Mouse (Mus musculus) embryonic facial prominence, embryonic 10.5 days (tissue): ENCODE measurements around the gene Spata9. TPM values are rescaled to one million over a fixed set of nuclear protein-coding genes. Genes with fewer than 3 reads are reported as not detected.
A peak's percentile ranks its signal among the peaks of the same experiment; 100 is the strongest.
"Not testable (repeated sequence)": the region's sequence is repeated elsewhere in the genome, so short reads cannot be mapped to it uniquely, and the experiment has no call there.

Source experiments
- DNase-seq: peaks from one replicate; pipeline ENCODE4 v3.0.0-alpha.2; 2017; ENCODE audit warnings: low spot score
- H3K27ac ChIP-seq: fragments of 300-500 bp; sonication (generic); replicated peaks from 2 replicates; pipeline ENCODE4 v1.5.1; 2016; ENCODE audit warnings: mild to moderate bottlenecking
- H3K27me3 ChIP-seq: fragments of 300-500 bp; sonication (generic); replicated peaks from 2 replicates; pipeline ENCODE4 v1.6.1; 2016; ENCODE audit warnings: low read depth, mild to moderate bottlenecking; ENCODE audit not compliant: poor library complexity, severe bottlenecking
- H3K36me3 ChIP-seq: fragments of 300-500 bp; sonication (generic); replicated peaks from 2 replicates; pipeline ENCODE4 v1.6.1; 2016; ENCODE audit warnings: mild to moderate bottlenecking, moderate library complexity
- H3K4me1 ChIP-seq: fragments of 300-500 bp; sonication (generic); 2 replicates; pipeline ENCODE4 v1.6.1; 2016
- H3K4me3 ChIP-seq: fragments of 300-500 bp; sonication (generic); 2 replicates; pipeline ENCODE4 v1.5.1; 2016; ENCODE audit warnings: mild to moderate bottlenecking, moderate library complexity
- H3K9me3 ChIP-seq: fragments of 300-500 bp; sonication (generic); 2 replicates; pipeline ENCODE4 v1.6.1; 2016; ENCODE audit warnings: mild to moderate bottlenecking
- WGBS: fragments of 180-500 bp; shearing (Covaris S2); methylation state at CpG from one replicate; pipeline ENCODE4 v1.1.7; 2016; 5-methylcytosine and 5-hydroxymethylcytosine counted together
- polyA plus RNA-seq: library from polyadenylated mRNA; unstranded; fragments of >200 nt; fragmentation: Nextera tagmentation; extraction: Ambion mirVana; gene quantifications from 2 replicates; pipeline ENCODE4 v1.2.1, GENCODE M21; 2016

Gene Spata9
- polyA plus RNA-seq: 0.56 and 0.62 TPM in 2 replicates

DNA sequence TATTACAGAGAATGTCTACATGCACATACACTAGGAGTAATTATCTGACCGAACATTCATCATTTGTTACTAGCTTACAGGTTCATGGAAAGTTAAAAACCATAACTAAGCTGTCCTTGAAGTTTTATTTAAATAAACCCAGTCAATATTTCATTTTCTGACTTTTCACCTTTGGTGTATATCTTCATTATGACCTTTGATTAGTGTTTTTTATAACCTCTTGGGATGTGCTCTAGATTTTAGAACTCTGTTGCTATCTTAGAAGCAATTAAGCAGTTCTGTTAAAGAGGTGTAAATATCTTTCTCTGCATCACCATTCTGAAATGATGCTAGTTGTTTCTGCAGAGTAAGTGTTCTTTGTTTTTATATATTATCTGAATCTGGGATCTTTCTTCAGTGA lies at the start of gene Spata9:
TSS of gene Spata9 (plus strand) at position 301 of the 400 bp plus-strand sequence.
- WGBS: 82% methylated on average over 1 of the region's 1 CpGs
- Histone ChIP-seq H3K4me1 (no peaks in the 10 kb centered on the region), H3K27me3 (no peaks in the 10 kb centered on the region), H3K4me3 (no peak within 1 kb of the TSS), H3K27ac (no peak within 1 kb of the TSS), H3K9me3 (no peaks in the 10 kb centered on the region), H3K36me3 (no peaks in the 10 kb centered on the region)
- DNase-seq: no peak

DNA sequence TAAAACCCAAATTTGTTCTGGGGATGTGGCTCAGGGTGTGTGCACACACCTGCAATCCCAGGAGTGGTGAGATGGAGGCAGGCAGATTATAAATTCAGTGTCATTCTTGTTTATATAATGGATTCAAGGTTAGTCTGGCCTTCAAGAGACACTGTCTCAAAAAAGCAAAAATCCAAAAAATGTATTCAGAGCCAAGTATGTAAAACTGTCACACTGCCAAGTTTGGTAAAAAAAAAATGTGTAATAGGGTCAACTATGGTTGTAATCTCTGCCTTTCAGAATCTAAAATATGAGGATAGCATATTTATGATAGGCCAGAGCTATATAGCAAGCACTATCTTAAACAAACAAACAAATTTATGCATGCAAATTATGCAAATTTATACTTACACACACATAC lies 39.0 kb upstream of the Spata9 start:
- Histone ChIP-seq H3K36me3 (peaks cover 61% of the 10 kb centered on the region), H3K9me3 (no peaks in the 10 kb centered on the region), H3K27me3 (no peaks in the 10 kb centered on the region)

DNA sequence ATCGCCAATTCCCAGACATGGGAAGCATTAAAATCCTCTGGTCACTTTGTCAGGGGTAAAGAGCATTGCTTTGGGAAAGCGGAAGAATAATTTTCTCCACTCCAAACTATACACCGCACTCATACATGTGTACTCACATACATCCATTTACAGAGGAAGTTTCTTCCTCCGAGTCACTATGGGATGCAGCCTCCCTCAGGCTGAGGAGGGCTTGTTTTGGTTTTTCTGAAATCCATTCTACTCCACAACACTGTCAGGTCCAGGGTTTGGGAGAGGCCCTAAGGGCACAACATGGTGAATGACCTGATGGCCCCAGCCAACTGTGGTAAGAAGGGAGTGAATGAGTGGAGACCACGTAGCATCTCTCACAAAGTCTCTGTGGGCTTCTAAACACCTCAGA lies 37.9 kb upstream of the Spata9 start:
- 93% methylated on average over 5 of the region's 5 CpGs for WGBS
- H3K4me3 ChIP-seq, H3K27me3 ChIP-seq, H3K9me3 ChIP-seq, DNase-seq, H3K27ac ChIP-seq, H3K4me1 ChIP-seq: not testable (repeated sequence)
- peaks cover 66% of the 10 kb centered on the region for H3K36me3 ChIP-seq

More for the DNA sequence above, 39.0 kb upstream of the Spata9 start:
- peaks cover 5% of the 10 kb centered on the region; the same call in 1 of the 2 replicates for H3K4me1 ChIP-seq
- no peak for DNase-seq
- H3K4me3 ChIP-seq: no peak overlapping the region
- H3K27ac ChIP-seq: no peak overlapping the region

DNA sequence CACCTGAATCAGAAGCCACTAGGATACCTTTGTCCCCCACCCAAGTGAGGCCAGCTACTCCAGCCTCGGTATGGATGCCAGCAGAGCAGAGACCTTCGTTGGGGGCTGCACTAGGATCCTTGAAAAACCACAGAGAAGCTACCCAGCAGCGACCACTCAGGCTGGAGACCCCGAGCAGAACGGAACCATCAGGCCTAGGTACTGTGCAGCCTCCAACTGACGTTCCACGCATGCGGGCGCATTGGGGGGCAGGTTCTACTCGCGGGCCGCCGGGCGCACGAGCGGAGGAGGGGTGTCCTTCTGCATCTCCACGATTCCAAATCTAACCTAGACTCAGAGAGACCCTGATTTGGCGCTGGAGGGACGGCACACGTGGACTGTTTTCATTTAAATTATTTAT lies 36.9 kb upstream of the Spata9 start:
- peaks cover 66% of the 10 kb centered on the region for H3K36me3 ChIP-seq
- H3K4me3 ChIP-seq: no peak overlapping the region
- H3K4me1 ChIP-seq: peaks cover 5% of the 10 kb centered on the region; the same call in 1 of the 2 replicates
- no peak for DNase-seq
- no peaks in the 10 kb centered on the region for H3K27me3 ChIP-seq
- no peaks in the 10 kb centered on the region for H3K9me3 ChIP-seq
- no peak overlapping the region for H3K27ac ChIP-seq
- WGBS: 94% methylated on average over 20 of the region's 20 CpGs

DNA sequence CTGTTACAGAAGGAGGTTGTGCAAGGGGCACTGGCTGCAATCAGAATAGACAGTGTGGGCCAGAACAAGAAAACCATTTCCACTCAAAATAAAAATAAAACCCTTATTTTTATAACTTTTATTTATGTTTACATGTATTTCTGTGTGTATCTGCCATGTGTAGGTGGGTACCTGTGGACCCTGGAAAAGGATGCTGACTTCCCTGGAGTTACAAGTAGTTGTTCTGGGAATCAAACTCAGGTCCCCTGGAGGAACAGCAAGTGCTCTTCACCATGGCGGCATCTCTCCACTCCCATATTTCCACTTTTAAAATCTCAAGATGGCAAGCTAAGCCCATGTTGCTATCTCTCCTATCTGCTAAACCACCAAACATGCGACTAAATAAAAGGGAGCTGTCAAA lies 36.3 kb upstream of the Spata9 start:
- H3K27ac ChIP-seq: no peak overlapping the region
- H3K27me3 ChIP-seq: no peaks in the 10 kb centered on the region
- H3K36me3 ChIP-seq: peaks cover 66% of the 10 kb centered on the region
- H3K4me1 ChIP-seq: peaks cover 5% of the 10 kb centered on the region; the same call in 1 of the 2 replicates
- 87% methylated on average over 2 of the region's 2 CpGs for WGBS
- no peaks in the 10 kb centered on the region for H3K9me3 ChIP-seq
- H3K4me3 ChIP-seq: no peak overlapping the region
- DNase-seq: no peak

DNA sequence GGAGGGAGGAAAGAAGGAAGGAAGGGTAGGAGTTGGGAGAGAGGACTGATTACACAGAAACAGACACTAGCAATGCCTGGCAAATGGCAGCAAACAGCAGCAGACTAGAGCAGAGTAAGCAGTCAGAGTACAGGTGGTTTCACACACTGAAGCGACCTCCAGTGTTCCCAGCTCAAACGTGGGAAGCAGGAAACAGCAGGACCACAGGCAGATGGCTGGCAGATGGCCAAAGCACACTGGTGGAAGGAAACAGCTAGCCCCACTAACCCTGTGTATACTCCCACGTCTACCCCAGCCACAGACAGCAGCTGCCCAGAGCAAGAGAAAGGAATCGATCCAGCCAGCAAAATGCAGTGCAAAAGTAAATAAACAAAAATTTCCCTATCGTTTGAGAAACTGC lies 35.9 kb upstream of the Spata9 start:
- no peaks in the 10 kb centered on the region for H3K27me3 ChIP-seq
- H3K36me3 ChIP-seq: peaks cover 66% of the 10 kb centered on the region
- no peak overlapping the region for H3K4me3 ChIP-seq
- peaks cover 5% of the 10 kb centered on the region; the same call in 1 of the 2 replicates for H3K4me1 ChIP-seq
- WGBS: 41% methylated on average over 5 of the region's 5 CpGs
- no peaks in the 10 kb centered on the region for H3K9me3 ChIP-seq
- H3K27ac ChIP-seq: no peak overlapping the region
- peak; percentile 54 for DNase-seq

DNA sequence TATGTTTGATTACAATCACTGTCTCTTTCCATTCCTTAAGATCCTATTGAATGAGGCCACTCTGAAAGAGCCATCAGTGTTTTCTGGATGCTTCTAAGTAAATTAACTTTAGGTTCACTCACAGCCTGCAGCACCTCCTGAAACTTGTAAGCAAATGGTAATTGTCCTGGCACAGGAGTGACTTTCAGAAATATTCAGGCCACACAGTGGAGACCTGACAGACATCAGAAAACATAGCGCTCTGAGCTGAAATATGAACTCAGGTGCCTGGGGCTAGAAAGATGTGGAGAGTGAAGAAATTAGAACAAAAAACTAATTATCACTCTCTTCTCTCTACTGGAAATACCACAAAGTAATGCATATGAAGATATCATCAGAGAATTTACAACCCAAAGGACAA lies 33.7 kb upstream of the Spata9 start:
- Histone ChIP-seq H3K27me3 (no peaks in the 10 kb centered on the region), H3K4me3 (no peak overlapping the region), H3K36me3 (peaks cover 61% of the 10 kb centered on the region), H3K9me3 (no peaks in the 10 kb centered on the region), H3K27ac (no peak overlapping the region), H3K4me1 (peaks cover 5% of the 10 kb centered on the region; the same call in 1 of the 2 replicates)
- 84% methylated on average over 1 of the region's 1 CpGs for WGBS
- DNase-seq: no peak

DNA sequence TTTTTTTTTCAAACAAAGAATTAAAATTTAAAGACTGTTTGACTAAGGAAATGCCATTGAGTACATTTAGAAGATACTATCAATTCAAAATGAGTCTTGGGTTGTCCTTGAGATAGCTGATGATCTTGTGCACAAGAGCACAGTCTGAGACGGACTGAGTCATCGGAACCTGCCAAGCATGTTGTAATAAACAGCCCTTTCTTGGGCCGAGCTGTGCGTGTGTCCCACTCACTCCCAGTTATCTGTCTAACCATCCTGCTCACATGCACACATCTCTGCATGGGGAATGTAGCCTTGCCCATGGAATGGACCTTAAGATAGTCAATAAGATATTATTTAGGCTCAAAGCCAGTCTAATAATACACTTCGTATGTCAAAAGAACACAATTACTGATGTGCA lies 28.1 kb upstream of the Spata9 start:
- Histone ChIP-seq H3K4me3 (no peak overlapping the region), H3K4me1 (peaks cover 14% of the 10 kb centered on the region), H3K27ac (no peak overlapping the region), H3K36me3 (peaks cover 42% of the 10 kb centered on the region), H3K9me3 (no peaks in the 10 kb centered on the region), H3K27me3 (no peaks in the 10 kb centered on the region)
- no peak for DNase-seq
- 95% methylated on average over 5 of the region's 5 CpGs for WGBS

DNA sequence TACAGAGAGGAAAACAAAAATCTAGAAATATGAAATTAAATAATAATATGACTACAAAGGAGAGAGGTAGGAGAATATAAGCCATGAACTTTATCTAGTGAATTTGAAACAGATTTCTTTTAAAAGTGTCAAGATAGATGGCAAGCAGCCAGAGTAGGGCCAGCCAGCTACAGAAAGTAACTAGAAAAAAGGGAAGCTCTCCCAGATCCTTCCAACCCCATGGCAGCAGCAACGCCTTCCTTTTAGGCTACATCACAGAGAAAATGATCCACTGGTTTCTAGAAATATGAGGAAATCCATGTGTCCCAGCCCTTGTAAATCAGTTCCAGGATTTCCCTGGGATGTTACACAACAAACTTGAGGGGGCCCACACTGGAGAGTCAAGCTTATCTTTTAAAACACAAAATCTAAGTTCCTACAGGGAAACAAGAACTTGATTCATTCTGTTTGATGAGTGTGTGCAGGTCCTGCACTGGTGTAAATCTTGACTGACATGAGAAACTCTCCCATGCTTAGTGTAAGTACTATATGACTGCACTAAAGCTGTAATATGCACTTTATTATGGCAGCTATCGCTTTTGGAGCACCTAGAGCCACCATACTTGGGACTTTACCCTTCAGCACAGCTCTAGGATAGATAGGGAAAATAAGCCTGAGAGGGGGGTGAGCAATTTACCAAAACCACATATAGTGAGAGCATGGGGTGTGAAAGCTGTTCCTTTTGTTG lies 26.0 kb upstream of the Spata9 start:
- Histone ChIP-seq H3K4me3 (peak overlapping the region; percentile 88), H3K4me1 (peaks cover 19% of the 10 kb centered on the region), H3K9me3 (no peaks in the 10 kb centered on the region), H3K27me3 (no peaks in the 10 kb centered on the region), H3K27ac (no peak overlapping the region), H3K36me3 (peaks cover 42% of the 10 kb centered on the region)
- 90% methylated on average over 2 of the region's 2 CpGs for WGBS
- DNase-seq: no peak

DNA sequence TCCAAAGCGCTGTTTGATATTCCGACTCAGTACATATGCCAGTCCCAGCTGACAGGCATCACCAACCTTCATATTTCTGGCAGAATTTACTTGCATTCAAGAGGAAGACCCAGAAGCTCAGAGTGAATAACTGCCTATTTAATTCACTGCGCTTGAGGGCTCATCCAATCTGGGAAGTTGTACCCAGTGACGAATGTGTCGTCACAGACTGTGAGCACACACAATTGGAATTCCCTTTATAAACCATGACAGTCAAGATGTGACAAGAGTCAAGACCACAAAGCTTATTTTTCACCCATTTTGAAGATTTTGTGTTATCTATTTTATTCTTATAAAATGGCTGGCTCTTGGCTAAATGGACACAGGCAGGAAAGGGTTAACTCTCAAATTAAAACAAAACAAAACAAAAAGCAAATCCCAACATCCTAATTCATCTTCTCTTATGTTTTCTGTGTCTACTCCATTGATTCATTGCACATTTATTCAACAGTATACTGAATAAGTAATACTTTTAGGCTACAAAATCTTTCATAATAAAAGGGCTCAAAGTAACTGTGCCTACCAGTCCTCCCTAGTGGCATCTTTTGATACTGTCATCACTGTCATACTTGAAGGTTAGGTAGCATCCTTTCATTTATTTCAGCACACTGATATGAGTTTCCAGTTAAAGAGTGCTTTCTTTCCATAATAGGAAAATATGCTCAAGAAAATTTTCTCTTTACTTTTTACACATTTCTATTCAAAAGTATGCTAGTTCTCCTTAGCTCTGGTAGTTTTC lies 25.2 kb upstream of the Spata9 start:
- DNase-seq: no peak

DNA sequence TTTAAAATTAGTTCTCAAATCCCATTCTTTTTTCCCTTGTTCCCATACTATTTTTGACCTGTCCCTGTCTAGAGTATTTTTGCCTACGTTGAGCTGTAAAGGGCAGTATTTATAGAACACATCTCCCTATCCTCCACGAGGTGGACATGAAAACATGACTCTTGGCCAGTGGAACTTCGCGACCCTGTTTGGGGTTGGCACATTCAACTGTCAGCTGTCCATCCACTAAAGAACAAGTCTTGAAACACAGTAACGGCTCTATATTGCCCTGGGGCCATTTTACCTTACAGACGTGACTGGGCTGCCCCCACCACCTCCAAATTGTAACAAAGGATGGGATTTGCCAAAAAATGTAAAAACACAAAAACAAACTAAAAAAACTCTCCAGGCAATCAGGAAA lies 24.2 kb upstream of the Spata9 start:
- Histone ChIP-seq H3K36me3 (peaks cover 36% of the 10 kb centered on the region), H3K4me1 (peaks cover 19% of the 10 kb centered on the region), H3K9me3 (no peaks in the 10 kb centered on the region), H3K27ac (peak overlapping the region; percentile 100), H3K27me3 (no peaks in the 10 kb centered on the region), H3K4me3 (peak overlapping the region; percentile 88)
- 1% methylated on average over 6 of the region's 6 CpGs for WGBS
- peak; percentile 58 for DNase-seq

More for the DNA sequence above, 25.2 kb upstream of the Spata9 start:
- no peaks in the 10 kb centered on the region for H3K27me3 ChIP-seq
- H3K9me3 ChIP-seq: no peaks in the 10 kb centered on the region
- H3K27ac ChIP-seq: no peak overlapping the region
- H3K36me3 ChIP-seq: peaks cover 42% of the 10 kb centered on the region
- peak overlapping the region; percentile 88 for H3K4me3 ChIP-seq
- peaks cover 19% of the 10 kb centered on the region for H3K4me1 ChIP-seq
- 87% methylated on average over 5 of the region's 5 CpGs for WGBS

DNA sequence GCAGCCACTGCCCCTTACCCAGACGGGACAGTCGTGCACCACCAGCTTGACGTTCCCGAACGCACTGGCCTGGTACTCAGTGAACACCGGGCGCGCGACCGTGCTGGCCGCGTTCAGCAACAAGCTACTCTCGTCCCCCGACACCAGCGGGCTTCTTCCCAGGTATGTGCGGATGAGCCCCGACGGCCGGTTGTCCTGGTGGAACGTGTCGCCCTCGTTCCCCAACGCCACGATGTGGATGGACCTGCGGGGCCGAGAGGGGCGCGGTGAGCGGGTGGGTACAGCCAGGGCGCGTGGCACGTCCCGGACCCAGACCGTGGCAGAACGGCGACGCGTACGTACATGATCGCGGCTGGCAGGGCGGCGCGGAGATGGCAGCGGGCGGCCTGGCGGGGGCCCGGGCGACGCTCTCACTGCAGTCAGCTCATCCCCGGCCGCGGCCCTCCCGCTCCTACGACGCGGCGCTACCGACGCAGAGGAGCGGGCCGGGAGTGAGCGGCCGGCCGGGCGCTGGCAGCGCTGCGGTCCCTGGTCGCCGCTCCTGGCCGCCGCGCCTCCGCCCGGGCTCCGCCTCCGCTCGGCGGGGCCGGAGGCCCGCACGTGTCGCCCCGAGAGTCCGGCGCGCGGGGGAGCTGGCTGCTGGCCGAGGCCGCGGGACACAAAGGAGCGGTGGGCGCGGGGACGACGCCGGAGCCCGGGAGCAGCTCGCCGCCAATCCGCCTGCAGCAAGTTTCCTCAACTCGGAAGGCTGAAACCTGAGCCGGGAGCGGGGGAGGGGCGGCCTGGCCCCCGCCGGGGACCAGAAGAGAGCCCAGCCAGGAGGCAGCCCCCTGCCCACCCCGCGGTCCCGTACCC lies 23.5 kb upstream of the Spata9 start, which contains the start of gene Rhobtb3:
TSS of gene Rhobtb3 (minus strand) at position 737 of the 855 bp plus-strand sequence.
- H3K4me3 ChIP-seq: peak within 1 kb of the TSS; percentile 88
- H3K9me3 ChIP-seq: no peaks in the 10 kb centered on the region
- peaks cover 19% of the 10 kb centered on the region for H3K4me1 ChIP-seq
- H3K36me3 ChIP-seq: peaks cover 29% of the 10 kb centered on the region
- no peaks in the 10 kb centered on the region for H3K27me3 ChIP-seq
- peak within 1 kb of the TSS; percentile 100 for H3K27ac ChIP-seq
- under 1% methylated on average over 110 of the region's 110 CpGs for WGBS
- DNase-seq: peak; percentile 98
